Mouse (Mus musculus) intestine, embryonic 16.5 days (tissue): ENCODE results near the gene Cpxm2. TPM values are rescaled to one million over a fixed set of nuclear protein-coding genes. Genes with fewer than 3 reads are reported as not detected.

Experiments
- ATAC-seq: fragments of 200-750 bp; cut with Nextera tagmentation; 2 replicates; pipeline ENCODE4 v1.8.0; 2017; ENCODE audit warnings: moderate TSS enrichment, moderate library complexity
- H3K27ac ChIP-seq: fragments of 300-500 bp; sonication (generic); 2 replicates; pipeline ENCODE4 v1.5.1; 2014; ENCODE audit warnings: mild to moderate bottlenecking, low read length
- H3K27me3 ChIP-seq: fragments of 300-500 bp; sonication (generic); replicated peaks from 2 replicates; pipeline ENCODE4 v1.6.1; 2014; ENCODE audit warnings: low read length, control low read depth, mixed read lengths; ENCODE audit not compliant: control insufficient read depth, insufficient read depth
- H3K36me3 ChIP-seq: fragments of 300-500 bp; sonication (generic); 2 replicates; pipeline ENCODE4 v1.6.1; 2014; ENCODE audit warnings: low read length, control low read depth; ENCODE audit not compliant: control insufficient read depth, insufficient read depth
- H3K4me1 ChIP-seq: fragments of 300-500 bp; sonication (generic); 2 replicates; pipeline ENCODE4 v1.6.1; 2014; ENCODE audit warnings: low read length, control low read depth, mixed read lengths; ENCODE audit not compliant: control insufficient read depth, insufficient read depth
- H3K4me2 ChIP-seq: fragments of 300-500 bp; sonication (generic); 2 replicates; pipeline ENCODE4 v1.6.1; 2014; ENCODE audit warnings: low read depth, low read length, control low read depth
- H3K4me3 ChIP-seq: fragments of 300-500 bp; sonication (generic); 2 replicates; pipeline ENCODE4 v1.5.1; 2014; ENCODE audit warnings: mild to moderate bottlenecking, low read length
- H3K9ac ChIP-seq: fragments of 300-500 bp; sonication (generic); 2 replicates; pipeline ENCODE4 v1.6.1; 2014; ENCODE audit warnings: low read depth, low read length
- H3K9me3 ChIP-seq: fragments of 300-500 bp; sonication (generic); 2 replicates; pipeline ENCODE4 v1.6.1; 2016; ENCODE audit warnings: low read length, control low read depth; ENCODE audit not compliant: control insufficient read depth
- WGBS: fragments of 180-500 bp; shearing (Covaris S2); extraction: QIAGEN DNeasy Blood & Tissue Kit; methylation state at CpG from one replicate; pipeline ENCODE4 v1.1.7; 2014; 5-methylcytosine and 5-hydroxymethylcytosine counted together
- polyA plus RNA-seq: library from polyadenylated mRNA; unstranded; fragments of >200 nt; fragmentation: Nextera tagmentation; extraction: Ambion mirVana; gene quantifications from 2 replicates; pipeline ENCODE4 v1.2.1, GENCODE M21; 2015

Gene Cpxm2
- 1.1 and 1.3 TPM in 2 replicates for polyA plus RNA-seq

- H3K27me3 ChIP-seq = peaks cover 12% of the 10 kb centered on the region; the same call in 1 of the 2 replicates
- peak; percentile 60 for ATAC-seq
- H3K9me3 ChIP-seq = no peaks in the 10 kb centered on the region
- no peaks in the 10 kb centered on the region for H3K36me3 ChIP-seq
- WGBS = 2% methylated on average over 38 of the region's 43 CpGs
- H3K27ac ChIP-seq = no peak within 1 kb of the TSS
- 0 out of 2 replicates have a peak, but pooled peaks cover 4% of the 10 kb centered on the region for H3K4me1 ChIP-seq
- H3K4me2 ChIP-seq = peak within 1 kb of the TSS; percentile 81
- peak within 1 kb of the TSS; percentile 62 for H3K9ac ChIP-seq
- H3K4me3 ChIP-seq = peak within 1 kb of the TSS; percentile 46
Observed at GRCm38 (mm10) chr7:132154368-132154961, at the start of gene Cpxm2. Gene Cpxm2, minus strand, starts transcription at chr7:132154739.

DNA sequence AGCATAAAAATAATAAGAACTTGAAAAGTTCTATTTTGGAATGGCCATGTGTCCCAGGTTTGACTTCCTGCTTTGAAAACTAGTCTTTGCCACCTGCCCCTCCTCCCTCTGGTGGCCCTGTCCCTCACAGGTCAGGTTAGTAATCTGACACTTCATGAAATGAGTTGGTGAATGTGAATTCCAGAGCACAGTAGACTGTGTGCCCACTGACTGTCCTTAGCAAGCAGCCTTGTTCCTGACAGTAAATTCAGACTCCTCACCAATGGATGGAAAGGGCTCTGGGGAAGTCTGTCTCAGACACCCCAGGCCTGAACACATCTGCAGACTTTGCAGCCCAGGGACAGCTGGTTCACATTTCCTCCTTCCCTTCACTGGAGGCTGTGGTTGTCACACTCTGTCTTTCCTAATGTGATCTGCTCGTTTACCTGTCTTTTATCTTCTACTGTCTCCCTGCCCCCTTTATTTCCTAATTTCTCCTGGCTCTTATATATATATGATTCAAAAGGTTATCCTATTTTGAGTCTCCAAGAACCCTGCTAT, 49.6 kb upstream of the Cpxm2 start:
- no peak for ATAC-seq
- Histone ChIP-seq H3K36me3 (no peaks in the 10 kb centered on the region), H3K9ac (no peak overlapping the region), H3K27me3 (no peaks in the 10 kb centered on the region), H3K4me1 (no peaks in the 10 kb centered on the region), H3K27ac (no peak overlapping the region), H3K4me3 (no peak overlapping the region), H3K4me2 (no peak overlapping the region), H3K9me3 (no peaks in the 10 kb centered on the region)
- 28% methylated on average over 1 of the region's 1 CpGs for WGBS

GRCm38 (mm10) chr7:132199686-132200085, 45.1 kb upstream of the Cpxm2 start:
- Histone ChIP-seq H3K4me3 (no peak overlapping the region), H3K27me3 (no peaks in the 10 kb centered on the region), H3K9me3 (no peaks in the 10 kb centered on the region), H3K36me3 (no peaks in the 10 kb centered on the region), H3K4me1 (no peaks in the 10 kb centered on the region), H3K27ac (no peak overlapping the region), H3K9ac (no peak overlapping the region), H3K4me2 (no peak overlapping the region)
- WGBS = 40% methylated on average over 6 of the region's 6 CpGs
- no peak for ATAC-seq

GRCm38 (mm10) chr7:132198806-132199205, 44.3 kb upstream of the Cpxm2 start:
- no peak for ATAC-seq
- no peak overlapping the region for H3K4me2 ChIP-seq
- no peaks in the 10 kb centered on the region for H3K27me3 ChIP-seq
- no peaks in the 10 kb centered on the region for H3K4me1 ChIP-seq
- whole genome bisulfite sequencing = 95% methylated on average over 1 of the region's 1 CpGs
- H3K9ac ChIP-seq = no peak overlapping the region
- no peak overlapping the region for H3K27ac ChIP-seq
- no peaks in the 10 kb centered on the region for H3K9me3 ChIP-seq
- no peaks in the 10 kb centered on the region for H3K36me3 ChIP-seq
- no peak overlapping the region for H3K4me3 ChIP-seq

DNA sequence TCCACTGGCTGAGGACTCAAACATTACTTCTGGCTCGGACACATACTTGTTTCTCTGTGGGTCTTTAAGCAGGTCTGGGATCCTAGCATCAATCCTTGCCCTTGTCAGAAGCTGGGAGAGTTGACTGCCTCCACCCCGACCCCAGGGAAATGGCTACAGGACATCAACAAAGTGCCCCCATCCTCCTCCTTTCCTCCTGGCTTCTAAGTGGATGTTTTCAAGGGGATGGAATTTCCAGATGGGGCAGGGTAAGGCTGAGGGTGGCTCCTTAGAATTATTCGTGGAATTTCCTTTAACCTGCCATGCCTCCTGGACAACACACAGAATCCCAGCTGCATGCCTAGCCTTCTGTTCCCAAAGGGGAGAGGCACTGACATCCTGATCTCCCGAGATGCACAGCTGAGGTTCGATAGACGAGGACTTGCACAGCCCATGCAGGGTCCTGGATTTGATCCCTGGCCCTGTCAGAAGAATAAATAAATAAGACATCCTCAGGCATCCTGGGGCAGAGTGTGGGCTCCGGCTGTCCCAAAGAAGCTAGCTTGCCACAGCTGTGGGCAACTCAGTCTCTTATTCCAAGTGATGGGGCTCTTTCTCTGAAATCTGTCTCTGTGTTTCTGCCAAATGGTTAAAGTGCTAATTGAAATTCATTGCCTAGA, 43.4 kb upstream of the Cpxm2 start:
- H3K4me2 ChIP-seq = no peak overlapping the region
- H3K36me3 ChIP-seq = no peaks in the 10 kb centered on the region
- no peaks in the 10 kb centered on the region for H3K27me3 ChIP-seq
- no peaks in the 10 kb centered on the region for H3K9me3 ChIP-seq
- no peak overlapping the region for H3K27ac ChIP-seq
- H3K4me3 ChIP-seq = no peak overlapping the region
- 37% methylated on average over 7 of the region's 7 CpGs for WGBS
- H3K9ac ChIP-seq = no peak overlapping the region
- H3K4me1 ChIP-seq = no peaks in the 10 kb centered on the region
- no peak for ATAC-seq

DNA sequence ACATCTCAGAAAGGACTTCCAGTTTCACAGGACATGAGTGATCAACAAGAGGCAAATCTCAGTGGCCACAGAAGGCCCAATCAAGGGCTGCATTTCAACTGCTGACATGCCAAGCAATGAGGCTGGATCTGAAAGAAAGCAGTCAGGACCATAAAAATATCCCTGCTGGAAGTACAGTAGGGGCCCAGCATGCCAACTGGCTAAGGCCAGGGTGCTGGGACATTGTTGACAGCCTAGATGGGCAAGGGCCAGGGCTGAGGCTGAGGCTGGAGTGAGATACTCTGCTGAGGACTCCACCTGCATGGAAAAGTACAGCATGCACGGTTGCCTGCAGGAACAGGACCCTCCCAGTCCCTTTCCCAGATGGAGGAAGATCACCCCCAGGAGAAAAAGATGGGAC, 42.0 kb upstream of the Cpxm2 start:
- H3K36me3 ChIP-seq = no peaks in the 10 kb centered on the region
- no peak for ATAC-seq
- H3K27ac ChIP-seq = no peak overlapping the region
- H3K9me3 ChIP-seq = no peaks in the 10 kb centered on the region
- no peak overlapping the region for H3K4me2 ChIP-seq
- no peaks in the 10 kb centered on the region for H3K4me1 ChIP-seq
- H3K9ac ChIP-seq = no peak overlapping the region
- H3K27me3 ChIP-seq = no peaks in the 10 kb centered on the region
- WGBS = 94% methylated on average over 1 of the region's 1 CpGs
- no peak overlapping the region for H3K4me3 ChIP-seq

DNA sequence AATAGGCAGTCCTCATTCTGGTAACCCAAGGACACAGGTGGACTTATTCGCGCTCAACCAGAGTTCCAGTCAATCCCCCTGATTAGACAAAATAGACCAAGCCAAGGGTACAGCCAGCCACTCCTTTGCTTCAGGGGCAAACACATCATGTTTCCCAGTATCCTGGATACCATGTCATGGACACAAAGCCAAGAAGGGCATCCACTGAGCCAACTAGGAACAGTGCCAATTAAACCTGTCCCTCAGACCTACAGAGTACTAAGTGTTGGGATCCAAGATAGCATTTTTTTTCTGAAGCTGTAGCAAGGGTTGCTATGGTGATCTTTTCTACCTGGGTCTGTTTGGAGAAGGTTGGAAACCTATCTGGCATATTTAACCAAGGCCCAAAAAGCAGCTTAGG, 39.1 kb upstream of the Cpxm2 start:
- 94% methylated on average over 2 of the region's 2 CpGs for WGBS
- H3K9me3 ChIP-seq = no peaks in the 10 kb centered on the region
- no peak overlapping the region for H3K27ac ChIP-seq
- H3K4me2 ChIP-seq = no peak overlapping the region
- H3K4me3 ChIP-seq = no peak overlapping the region
- no peak overlapping the region for H3K9ac ChIP-seq
- ATAC-seq = no peak
- H3K27me3 ChIP-seq = no peaks in the 10 kb centered on the region
- H3K36me3 ChIP-seq = no peaks in the 10 kb centered on the region
- no peaks in the 10 kb centered on the region for H3K4me1 ChIP-seq

GRCm38 (mm10) chr7:132187456-132187855, 32.9 kb upstream of the Cpxm2 start:
- H3K27me3 ChIP-seq = no peaks in the 10 kb centered on the region
- no peak overlapping the region for H3K4me3 ChIP-seq
- 55% methylated on average over 3 of the region's 3 CpGs for WGBS
- H3K27ac ChIP-seq = no peak overlapping the region
- no peak overlapping the region for H3K9ac ChIP-seq
- H3K36me3 ChIP-seq = no peaks in the 10 kb centered on the region
- ATAC-seq = no peak
- no peak overlapping the region for H3K4me2 ChIP-seq
- no peaks in the 10 kb centered on the region for H3K4me1 ChIP-seq
- no peaks in the 10 kb centered on the region for H3K9me3 ChIP-seq

GRCm38 (mm10) chr7:132183892-132184404, 29.4 kb upstream of the Cpxm2 start:
- Histone ChIP-seq H3K4me3 (no peak overlapping the region), H3K4me1 (no peaks in the 10 kb centered on the region), H3K27me3 (no peaks in the 10 kb centered on the region), H3K27ac (no peak overlapping the region), H3K4me2 (no peak overlapping the region), H3K9me3 (no peaks in the 10 kb centered on the region), H3K36me3 (no peaks in the 10 kb centered on the region), H3K9ac (no peak overlapping the region)
- 65% methylated on average over 5 of the region's 5 CpGs for WGBS
- no peak for ATAC-seq
